Mouse (Mus musculus): Measurements from ENCODE around the gene Slc6a11. TPM values are rescaled to one million over a fixed set of nuclear protein-coding genes. Genes with fewer than 3 reads are reported as not detected.

Gene Slc6a11
- polyA plus RNA-seq, 1 experiment from 2014 or later: not detected

- no peaks in the 10 kb centered on the region for H3K36me3 ChIP-seq
- H3K4me1 ChIP-seq: no peaks in the 10 kb centered on the region
- no peaks in the 10 kb centered on the region for H3K9me3 ChIP-seq (replicated peaks)
- no peaks in the 10 kb centered on the region for H3K27me3 ChIP-seq (replicated peaks)
- no peak overlapping the region for H3K27ac ChIP-seq
- WGBS (ENCODE audit: insufficient replicate concordance): 52% methylated on average over 7 of the region's 7 CpGs
- H3K9ac ChIP-seq: no peak overlapping the region
- ATAC-seq: no peak
- H3K4me3 ChIP-seq: no peak overlapping the region
- no peak overlapping the region for H3K4me2 ChIP-seq
Measured at GRCm38 (mm10) chr6:114182366-114183179, 51.5 kb downstream of the Slc6a11 start.

GRCm38 (mm10) chr6:114187121-114187520, 56.1 kb downstream of the Slc6a11 start:
- 38% methylated on average over 4 of the region's 4 CpGs for WGBS (ENCODE audit: insufficient replicate concordance)
- ATAC-seq: no peak

GRCm38 (mm10) chr6:114188869-114189268, 57.8 kb downstream of the Slc6a11 start:
- no peak overlapping the region for H3K4me2 ChIP-seq
- no peak overlapping the region for H3K27ac ChIP-seq
- no peak overlapping the region for H3K4me3 ChIP-seq
- H3K4me1 ChIP-seq: no peaks in the 10 kb centered on the region
- H3K36me3 ChIP-seq: no peaks in the 10 kb centered on the region
- WGBS (ENCODE audit: insufficient replicate concordance): 72% methylated on average over 8 of the region's 8 CpGs
- no peaks in the 10 kb centered on the region for H3K9me3 ChIP-seq (replicated peaks)
- no peak overlapping the region for H3K9ac ChIP-seq
- no peak for ATAC-seq
- no peaks in the 10 kb centered on the region for H3K27me3 ChIP-seq (replicated peaks)

More at GRCm38 (mm10) chr6:114187121-114187520, 56.1 kb downstream of the Slc6a11 start:
- no peaks in the 10 kb centered on the region for H3K4me1 ChIP-seq
- no peak overlapping the region for H3K9ac ChIP-seq
- H3K9me3 ChIP-seq (replicated peaks): no peaks in the 10 kb centered on the region
- no peak overlapping the region for H3K4me3 ChIP-seq
- no peak overlapping the region for H3K27ac ChIP-seq
- H3K4me2 ChIP-seq: no peak overlapping the region
- no peaks in the 10 kb centered on the region for H3K36me3 ChIP-seq
- H3K27me3 ChIP-seq (replicated peaks): no peaks in the 10 kb centered on the region

- Histone ChIP-seq H3K9ac (no peak overlapping the region), H3K4me1 (no peaks in the 10 kb centered on the region), H3K27ac (no peak overlapping the region), H3K36me3 (no peaks in the 10 kb centered on the region), H3K27me3 (replicated peaks) (no peaks in the 10 kb centered on the region), H3K4me3 (no peak overlapping the region), H3K4me2 (no peak overlapping the region), H3K9me3 (replicated peaks) (no peaks in the 10 kb centered on the region)
- ATAC-seq: no peak
Measured at GRCm38 (mm10) chr6:114195998-114196397, 65.0 kb downstream of the Slc6a11 start.

- no peaks in the 10 kb centered on the region for H3K9me3 ChIP-seq (replicated peaks)
- H3K9ac ChIP-seq: no peak overlapping the region
- no peak for ATAC-seq
- 45% methylated on average over 9 of the region's 9 CpGs for WGBS (ENCODE audit: insufficient replicate concordance)
- no peaks in the 10 kb centered on the region for H3K36me3 ChIP-seq
- H3K4me2 ChIP-seq: no peak overlapping the region
- no peak overlapping the region for H3K27ac ChIP-seq
- H3K4me1 ChIP-seq: no peaks in the 10 kb centered on the region
- H3K4me3 ChIP-seq: no peak overlapping the region
- no peaks in the 10 kb centered on the region for H3K27me3 ChIP-seq (replicated peaks)
Measured at GRCm38 (mm10) chr6:114199200-114199845, 68.3 kb downstream of the Slc6a11 start.

- no peak overlapping the region for H3K27ac ChIP-seq
- H3K36me3 ChIP-seq: no peaks in the 10 kb centered on the region
- no peaks in the 10 kb centered on the region for H3K4me1 ChIP-seq
- H3K27me3 ChIP-seq (replicated peaks): no peaks in the 10 kb centered on the region
- H3K9ac ChIP-seq: no peak overlapping the region
- no peak overlapping the region for H3K4me3 ChIP-seq
- H3K4me2 ChIP-seq: no peak overlapping the region
- no peaks in the 10 kb centered on the region for H3K9me3 ChIP-seq (replicated peaks)
- ATAC-seq: no peak
- WGBS (ENCODE audit: insufficient replicate concordance): 54% methylated on average over 3 of the region's 3 CpGs
Measured at GRCm38 (mm10) chr6:114204557-114204956, 73.5 kb downstream of the Slc6a11 start.

GRCm38 (mm10) chr6:114208296-114208695, 77.3 kb downstream of the Slc6a11 start:
- H3K27me3 ChIP-seq (replicated peaks): no peaks in the 10 kb centered on the region
- no peak overlapping the region for H3K27ac ChIP-seq
- no peaks in the 10 kb centered on the region for H3K36me3 ChIP-seq
- no peak for ATAC-seq
- H3K4me1 ChIP-seq: no peaks in the 10 kb centered on the region
- 71% methylated on average over 2 of the region's 2 CpGs for WGBS (ENCODE audit: insufficient replicate concordance)
- no peak overlapping the region for H3K4me2 ChIP-seq
- H3K9ac ChIP-seq: no peak overlapping the region
- no peaks in the 10 kb centered on the region for H3K9me3 ChIP-seq (replicated peaks)
- H3K4me3 ChIP-seq: no peak overlapping the region

GRCm38 (mm10) chr6:114214393-114214792, 83.4 kb downstream of the Slc6a11 start:
- ATAC-seq: no peak
- Histone ChIP-seq H3K4me3 (no peak overlapping the region), H3K4me1 (no peaks in the 10 kb centered on the region), H3K9me3 (replicated peaks) (no peaks in the 10 kb centered on the region), H3K9ac (no peak overlapping the region), H3K27ac (no peak overlapping the region), H3K27me3 (replicated peaks) (0 out of 2 replicates have a peak, but pooled peaks cover 4% of the 10 kb centered on the region), H3K4me2 (no peak overlapping the region), H3K36me3 (no peaks in the 10 kb centered on the region)
- 70% methylated on average over 4 of the region's 4 CpGs for WGBS (ENCODE audit: insufficient replicate concordance)

GRCm38 (mm10) chr6:114216741-114217414, 85.8 kb downstream of the Slc6a11 start:
- ATAC-seq: no peak
- H3K36me3 ChIP-seq: no peaks in the 10 kb centered on the region

DNA sequence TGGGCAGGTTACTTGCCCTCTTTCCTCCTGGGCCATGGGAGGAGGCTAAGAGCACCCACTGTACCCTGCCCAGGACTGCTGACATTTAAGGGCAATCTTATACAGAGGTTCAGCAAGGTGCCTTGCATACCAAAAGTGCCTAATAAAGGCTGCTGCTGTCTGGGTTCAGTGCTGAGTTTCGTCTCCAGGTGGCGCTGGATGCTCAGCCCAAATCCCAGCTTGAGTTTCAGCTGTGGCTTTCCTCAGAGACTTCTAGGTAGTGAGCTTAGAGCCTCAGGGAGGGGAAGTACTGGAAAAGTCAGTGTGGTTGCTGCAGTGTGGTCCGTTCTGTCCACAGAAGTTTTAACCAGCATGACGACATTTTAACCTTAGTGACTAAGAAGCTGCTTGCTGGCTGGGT, 93.4 kb downstream of the Slc6a11 start:
- no peak overlapping the region for H3K9ac ChIP-seq
- no peaks in the 10 kb centered on the region for H3K27me3 ChIP-seq (replicated peaks)
- ATAC-seq: no peak
- no peaks in the 10 kb centered on the region for H3K9me3 ChIP-seq (replicated peaks)
- no peak overlapping the region for H3K27ac ChIP-seq
- no peaks in the 10 kb centered on the region for H3K36me3 ChIP-seq
- no peaks in the 10 kb centered on the region for H3K4me1 ChIP-seq
- H3K4me2 ChIP-seq: no peak overlapping the region
- WGBS (ENCODE audit: insufficient replicate concordance): 10% methylated on average over 4 of the region's 4 CpGs
- no peak overlapping the region for H3K4me3 ChIP-seq

More at GRCm38 (mm10) chr6:114216741-114217414, 85.8 kb downstream of the Slc6a11 start:
- Histone ChIP-seq H3K9me3 (replicated peaks) (no peaks in the 10 kb centered on the region), H3K27me3 (replicated peaks) (0 out of 2 replicates have a peak, but pooled peaks cover 4% of the 10 kb centered on the region), H3K4me1 (no peaks in the 10 kb centered on the region), H3K4me2 (no peak overlapping the region), H3K27ac (no peak overlapping the region), H3K9ac (no peak overlapping the region), H3K4me3 (no peak overlapping the region)
- 54% methylated on average over 13 of the region's 13 CpGs for WGBS (ENCODE audit: insufficient replicate concordance)

GRCm38 (mm10) chr6:114227378-114227777, 96.3 kb downstream of the Slc6a11 start:
- no peak overlapping the region for H3K4me3 ChIP-seq
- ATAC-seq: no peak
- no peak overlapping the region for H3K9ac ChIP-seq
- no peaks in the 10 kb centered on the region for H3K9me3 ChIP-seq (replicated peaks)
- H3K4me2 ChIP-seq: no peak overlapping the region
- no peaks in the 10 kb centered on the region for H3K4me1 ChIP-seq
- H3K27me3 ChIP-seq (replicated peaks): no peaks in the 10 kb centered on the region
- no peaks in the 10 kb centered on the region for H3K36me3 ChIP-seq
- no peak overlapping the region for H3K27ac ChIP-seq
- whole genome bisulfite sequencing (ENCODE audit: insufficient replicate concordance): 3% methylated on average over 2 of the region's 2 CpGs

- Histone ChIP-seq H3K4me1 (no peaks in the 10 kb centered on the region), H3K4me3 (no peak overlapping the region), H3K9me3 (replicated peaks) (no peaks in the 10 kb centered on the region), H3K27ac (no peak overlapping the region), H3K27me3 (replicated peaks) (no peaks in the 10 kb centered on the region), H3K4me2 (no peak overlapping the region), H3K9ac (no peak overlapping the region), H3K36me3 (no peaks in the 10 kb centered on the region)
- no peak for ATAC-seq
- WGBS (ENCODE audit: insufficient replicate concordance): 52% methylated on average over 3 of the region's 3 CpGs
Measured at GRCm38 (mm10) chr6:114228196-114228595, 97.2 kb downstream of the Slc6a11 start.
